Comparison of ENCODE assay signal across 8 mouse cellular contexts in genomic region chr5:41044465-41044864, GRCm38 (mm10).
A peak's percentile ranks its signal among the peaks of the same experiment; 100 is the strongest.
DNase-seq lines count a peak whose midpoint lies in the region; ATAC-seq lines count a peak whose summit lies in the region.
"Had no signal": no experiment of that assay in that cellular context is flagged by ENCODE, and none has a peak within 500 bp of the region (broad histone marks: within the 10 kb centered on the region; RNA-seq: fewer than 3 reads in every experiment).

No protein-coding gene starts in this region.

- H3K9me3 ChIP-seq in embryonic facial prominence, embryonic 11.5 days (replicated peaks; ENCODE audit: control insufficient read depth, low read length): no peaks in the 10 kb centered on the region
- H3K9me3 ChIP-seq in lung, embryonic 15.5 days: no peaks in the 10 kb centered on the region
- H3K9me3 ChIP-seq: limb, embryonic 12.5 days had no signal

- no peaks in the 10 kb centered on the region for H3K36me3 ChIP-seq in embryonic facial prominence, embryonic 11.5 days (replicated peaks; ENCODE audit: control insufficient read depth, insufficient read depth, low read depth, low read length)
- H3K36me3 ChIP-seq in lung, embryonic 15.5 days: no peaks in the 10 kb centered on the region
- H3K36me3 ChIP-seq: limb, embryonic 12.5 days had no signal

- no peak overlapping the region for H3K27ac ChIP-seq in embryonic facial prominence, embryonic 11.5 days (replicated peaks; ENCODE audit: low read depth, low read length)
- no peak overlapping the region for H3K27ac ChIP-seq in lung, embryonic 15.5 days
- H3K27ac ChIP-seq: limb, embryonic 12.5 days had no signal

- ATAC-seq in embryonic facial prominence, embryonic 11.5 days (replicated peaks; ENCODE audit: insufficient number of reproducible peaks, low FRiP score, low TSS enrichment, low read depth): no peak
- peak; percentile 75 to 83; a peak in 3 of 4 replicates for ATAC-seq in hematopoietic stem cell, adult 5-6 weeks (replicated peaks in 1 of 2; ENCODE audit: insufficient read depth in 1 of 2, low FRiP score in 2 of 2, low TSS enrichment in 1 of 2, low read depth in 1 of 2, poor library complexity in 2 of 2, severe bottlenecking in 2 of 2)
- 0 out of 2 replicates have a peak, but pooled peaks have one; percentile 39 for ATAC-seq in lung, embryonic 15.5 days (ENCODE audit: borderline replicate concordance, extremely low read depth, low FRiP score, low TSS enrichment)

- H3K9ac ChIP-seq in embryonic facial prominence, embryonic 11.5 days (replicated peaks; ENCODE audit: low read length): no peak overlapping the region
- H3K9ac ChIP-seq in lung, embryonic 15.5 days: no peak overlapping the region
- H3K9ac ChIP-seq: limb, embryonic 12.5 days had no signal

- no peaks in the 10 kb centered on the region for H3K4me1 ChIP-seq in embryonic facial prominence, embryonic 11.5 days (ENCODE audit: control insufficient read depth, insufficient read depth, low read length)
- H3K4me1 ChIP-seq in lung, embryonic 15.5 days: no peaks in the 10 kb centered on the region

- no peak overlapping the region for H3K4me3 ChIP-seq in embryonic facial prominence, embryonic 11.5 days (ENCODE audit: low read depth, low read length)
- no peak overlapping the region for H3K4me3 ChIP-seq in lung, embryonic 15.5 days
- H3K4me3 ChIP-seq: limb, embryonic 12.5 days had no signal

- H3K4me2 ChIP-seq in embryonic facial prominence, embryonic 11.5 days (ENCODE audit: low read depth, low read length): no peak overlapping the region
- H3K4me2 ChIP-seq in lung, embryonic 15.5 days: no peak overlapping the region
- H3K4me2 ChIP-seq: limb, embryonic 12.5 days had no signal

- H3K27me3 ChIP-seq in embryonic facial prominence, embryonic 11.5 days (ENCODE audit: control insufficient read depth, insufficient read depth, low read length): no peaks in the 10 kb centered on the region
- no peaks in the 10 kb centered on the region for H3K27me3 ChIP-seq in lung, embryonic 15.5 days

- DNase-seq in MN1 (ENCODE audit: low spot score): peak; percentile 21
- DNase-seq in adrenal gland, postnatal 25 days: peak; percentile 54
- DNase-seq in embryonic facial prominence, embryonic 11.5 days (ENCODE audit: low spot score): peak; percentile 81
- peak; percentile 40 to 82 for DNase-seq in layer of hippocampus, adult 8-10 months (ENCODE audit: low spot score in 2 of 2)
- peak; percentile 76 for DNase-seq in retina, postnatal 1 day

Comparison
In these comparisons a context has a peak if more than half of its experiments do, and no peak if none do; other contexts are left out.
1. DNase-seq: peak in every context shown above with its lines; median percentile 81 in embryonic facial prominence, embryonic 11.5 days; 76 in retina, postnatal 1 day; 61 in layer of hippocampus, adult 8-10 months; 54 in adrenal gland, postnatal 25 days; 21 in MN1.